In the genomic region with DNA sequence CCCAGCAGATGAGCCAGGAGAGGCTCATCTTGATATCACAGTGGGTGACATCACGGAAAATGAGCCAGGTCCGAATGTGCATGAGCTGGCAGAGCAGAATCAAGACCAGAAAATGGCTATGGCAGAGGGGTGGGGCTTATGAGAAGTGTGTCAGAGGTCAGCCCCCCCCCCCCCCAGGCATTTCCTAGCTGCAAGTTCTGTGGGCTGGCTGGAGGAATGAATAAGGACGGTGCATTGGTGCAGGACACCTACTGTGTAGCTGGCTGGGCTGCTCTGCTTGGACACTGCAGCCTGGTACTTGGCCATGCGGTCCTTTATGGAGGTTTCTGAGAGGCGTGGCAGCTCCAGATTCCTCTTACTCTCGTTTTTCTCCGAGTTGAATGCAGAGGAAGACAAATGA, we compare ENCODE assay signal across 18 mouse cellular contexts. TPM values are rescaled to one million over a fixed set of nuclear protein-coding genes. Genes with fewer than 3 reads are reported as not detected.
DNase-seq lines count a peak whose midpoint lies in the region; ATAC-seq and TF ChIP-seq lines count a peak whose summit lies in the region.
"Had no signal": no experiment of that assay in that cellular context is flagged by ENCODE, and none has a peak within 500 bp of the region (broad histone marks: within the 10 kb centered on the region; RNA-seq: fewer than 3 reads in every experiment).

No protein-coding gene starts in this region.

- H3K9ac ChIP-seq in forebrain, embryonic 16.5 days (replicated peaks; ENCODE audit: low read depth, low read length) = no peak overlapping the region
- no peak overlapping the region for H3K9ac ChIP-seq in hindbrain, embryonic 14.5 days
- no peak overlapping the region for H3K9ac ChIP-seq in heart, embryonic 12.5 days
- H3K9ac ChIP-seq: liver, embryonic 13.5 days had no signal

- whole genome bisulfite sequencing in forebrain, embryonic 10.5 days = 21% methylated on average over 7 of the region's 7 CpGs
- WGBS in forebrain, embryonic 16.5 days = 13% methylated on average over 7 of the region's 7 CpGs
- WGBS in hindbrain, embryonic 14.5 days = 14% methylated on average over 7 of the region's 7 CpGs
- 55% methylated on average over 7 of the region's 7 CpGs for WGBS in heart, embryonic 12.5 days
- WGBS in kidney, adult 2 months = 57% methylated on average over 7 of the region's 7 CpGs

- peak overlapping the region; percentile 77 for H3K27ac ChIP-seq in forebrain, embryonic 10.5 days
- H3K27ac ChIP-seq in forebrain, embryonic 16.5 days (ENCODE audit: low read length) = no peak overlapping the region
- 0 out of 2 replicates have a peak overlapping the region, but pooled peaks have one; percentile 32 for H3K27ac ChIP-seq in hindbrain, embryonic 14.5 days
- no peak overlapping the region for H3K27ac ChIP-seq in heart, embryonic 12.5 days (ENCODE audit: poor library complexity, severe bottlenecking)
- no peak overlapping the region for H3K27ac ChIP-seq in kidney, adult 2 months (ENCODE audit: insufficient read depth, low read depth, low read length)
- H3K27ac ChIP-seq: heart, embryonic 10.5 days; liver, embryonic 13.5 days had no signal

- H3K4me1 ChIP-seq in forebrain, embryonic 10.5 days = peaks cover 69% of the 10 kb centered on the region
- H3K4me1 ChIP-seq in forebrain, embryonic 16.5 days (replicated peaks; ENCODE audit: control insufficient read depth, insufficient read depth, low read length) = peaks cover 19% of the 10 kb centered on the region
- peaks cover 29% of the 10 kb centered on the region for H3K4me1 ChIP-seq in hindbrain, embryonic 14.5 days (replicated peaks; ENCODE audit: control insufficient read depth, insufficient read depth, low read length)
- H3K4me1 ChIP-seq in heart, embryonic 12.5 days (replicated peaks) = peaks cover 30% of the 10 kb centered on the region
- H3K4me1 ChIP-seq in kidney, adult 2 months (ENCODE audit: control insufficient read depth, insufficient read depth, low read length) = peaks cover 4% of the 10 kb centered on the region; the same call in 1 of the 2 replicates

- TF ChIP-seq POLR2A in kidney, adult 2 months (IDR thresholded peaks at IDR 0.05; ENCODE audit: low read depth, low read length) = no peak

- TF ChIP-seq CTCF in kidney, adult 2 months (conservative IDR thresholded peaks at IDR 0.05; ENCODE audit: insufficient read depth, insufficient read length, low read depth, low read length) = no peak

- H3K4me2 ChIP-seq in forebrain, embryonic 16.5 days (ENCODE audit: low read length) = no peak overlapping the region
- H3K4me2 ChIP-seq in hindbrain, embryonic 14.5 days (replicated peaks) = no peak overlapping the region
- H3K4me2 ChIP-seq in heart, embryonic 12.5 days = no peak overlapping the region
- H3K4me2 ChIP-seq: liver, embryonic 13.5 days had no signal

- H3K27me3 ChIP-seq in forebrain, embryonic 10.5 days (ENCODE audit: poor library complexity, severe bottlenecking) = peaks cover 26% of the 10 kb centered on the region
- no peaks in the 10 kb centered on the region for H3K27me3 ChIP-seq in forebrain, embryonic 16.5 days (replicated peaks; ENCODE audit: control insufficient read depth, insufficient read depth, low read length)
- H3K27me3 ChIP-seq in hindbrain, embryonic 14.5 days (ENCODE audit: control insufficient read depth, insufficient read depth, low read length) = no peaks in the 10 kb centered on the region
- H3K27me3 ChIP-seq in heart, embryonic 12.5 days (replicated peaks) = no peaks in the 10 kb centered on the region
- no peaks in the 10 kb centered on the region for H3K27me3 ChIP-seq in kidney, adult 2 months (replicated peaks; ENCODE audit: control insufficient read depth, insufficient read depth, low read length)
- H3K27me3 ChIP-seq: liver, embryonic 13.5 days had no signal

- DNase-seq in forebrain, embryonic 10.5 days (ENCODE audit: extremely low spot score, low spot score) = peak; percentile 56
- peak; percentile 24 for DNase-seq in A20 (ENCODE audit: low read depth, low spot score)
- peak; percentile 72 for DNase-seq in embryo, embryonic 10 days (ENCODE audit: low spot score)
- no peak for DNase-seq in hindbrain, embryonic 14.5 days (ENCODE audit: low spot score)
- DNase-seq in right cerebral cortex, adult 2 months (ENCODE audit: low spot score in 2 of 2) = no peak
- no peak for DNase-seq in kidney, adult 2 months
- DNase-seq: cerebellum, adult 11 months; heart, postnatal 36 days; kidney, postnatal 36 days; liver, embryonic 13.5 days; right cerebral cortex, postnatal 14 days; thymus, postnatal 4 days had no signal

- no peak overlapping the region for H3K4me3 ChIP-seq in forebrain, embryonic 10.5 days
- no peak overlapping the region for H3K4me3 ChIP-seq in forebrain, embryonic 16.5 days (replicated peaks; ENCODE audit: low read length)
- no peak overlapping the region for H3K4me3 ChIP-seq in hindbrain, embryonic 14.5 days (replicated peaks; ENCODE audit: low read length)
- no peak overlapping the region for H3K4me3 ChIP-seq in heart, embryonic 12.5 days
- H3K4me3 ChIP-seq in kidney, adult 2 months (ENCODE audit: insufficient read depth, low read depth, low read length) = no peak overlapping the region
- H3K4me3 ChIP-seq: erythroblast, embryonic 14.5 days; heart, embryonic 10.5 days; liver, embryonic 13.5 days had no signal

- H3K36me3 ChIP-seq in forebrain, embryonic 10.5 days (replicated peaks) = peaks cover 16% of the 10 kb centered on the region
- peaks cover 4% of the 10 kb centered on the region; the same call in 1 of the 2 replicates for H3K36me3 ChIP-seq in forebrain, embryonic 16.5 days (ENCODE audit: control insufficient read depth, insufficient read depth)
- no peaks in the 10 kb centered on the region for H3K36me3 ChIP-seq in hindbrain, embryonic 14.5 days (replicated peaks; ENCODE audit: control insufficient read depth, insufficient read depth)
- H3K36me3 ChIP-seq in heart, embryonic 12.5 days = peaks cover 29% of the 10 kb centered on the region
- peaks cover 2% of the 10 kb centered on the region; the same call in 1 of the 2 replicates for H3K36me3 ChIP-seq in kidney, adult 2 months (ENCODE audit: control insufficient read depth, insufficient read depth, low read length)

- no peaks in the 10 kb centered on the region for H3K9me3 ChIP-seq in forebrain, embryonic 10.5 days
- no peaks in the 10 kb centered on the region for H3K9me3 ChIP-seq in forebrain, embryonic 16.5 days (ENCODE audit: control insufficient read depth, low read length)
- H3K9me3 ChIP-seq in hindbrain, embryonic 14.5 days (ENCODE audit: control insufficient read depth, low read length) = no peaks in the 10 kb centered on the region
- H3K9me3 ChIP-seq in heart, embryonic 12.5 days (replicated peaks) = no peaks in the 10 kb centered on the region
- H3K9me3 ChIP-seq: heart, embryonic 10.5 days; liver, embryonic 13.5 days had no signal

- ATAC-seq in forebrain, embryonic 16.5 days = no peak
- no peak for ATAC-seq in hindbrain, embryonic 14.5 days (ENCODE audit: low FRiP score)
- no peak for ATAC-seq in heart, embryonic 12.5 days (ENCODE audit: insufficient number of reproducible peaks, low FRiP score)
- ATAC-seq: intestine, postnatal 0 days; lung, postnatal 0 days had no signal

RNA-seq across cellular contexts. Expression of gene Cers5, which starts 33.5 kb away (rescaled TPM):
- 57.6 and 59.5 TPM in 2 replicates for polyA plus RNA-seq in forebrain, embryonic 10.5 days (2016; fragmentation: Nextera tagmentation; extraction: Ambion mirVana)
- polyA plus RNA-seq in forebrain, embryonic 16.5 days (2015; fragmentation: Nextera tagmentation; extraction: Ambion mirVana) = 74.7 and 77.9 TPM in 2 replicates
- polyA plus RNA-seq in hindbrain, embryonic 14.5 days (2014; fragmentation: Nextera tagmentation; extraction: Ambion mirVana) = 78.5 and 89.3 TPM in 2 replicates
- polyA plus RNA-seq in heart, embryonic 12.5 days (2016; fragmentation: Nextera tagmentation; extraction: Ambion mirVana) = 53.9 and 55.4 TPM in 2 replicates
- 28.7 and 31.8 TPM in 2 replicates for polyA plus RNA-seq in kidney, adult 2 months (2012; rRNA removed)

Comparison
In these comparisons a context has a peak if more than half of its experiments do, and no peak if none do; other contexts are left out.
1. H3K27ac ChIP-seq: peak in forebrain, embryonic 10.5 days (single experiment) and hindbrain, embryonic 14.5 days (single experiment); none in forebrain, embryonic 16.5 days (single experiment), heart, embryonic 12.5 days (single experiment) and kidney, adult 2 months (single experiment).
2. DNase-seq: peak in forebrain, embryonic 10.5 days (single experiment), A20 (single experiment) and embryo, embryonic 10 days (single experiment); none in hindbrain, embryonic 14.5 days (single experiment), right cerebral cortex, adult 2 months (0 of 2) and kidney, adult 2 months (single experiment).